Mouse (Mus musculus) cerebellum, adult (tissue): ENCODE results near the gene Arid4b.

Experiments used
- ATAC-seq: cut with Nextera tagmentation; 2 replicates; pipeline ENCODE4 v1.9.2; 2017; ENCODE audit warnings: mild to moderate bottlenecking, moderate library complexity, mixed read lengths; ENCODE audit not compliant: insufficient number of reproducible peaks, low FRiP score, low TSS enrichment

Arid4b gene

DNA sequence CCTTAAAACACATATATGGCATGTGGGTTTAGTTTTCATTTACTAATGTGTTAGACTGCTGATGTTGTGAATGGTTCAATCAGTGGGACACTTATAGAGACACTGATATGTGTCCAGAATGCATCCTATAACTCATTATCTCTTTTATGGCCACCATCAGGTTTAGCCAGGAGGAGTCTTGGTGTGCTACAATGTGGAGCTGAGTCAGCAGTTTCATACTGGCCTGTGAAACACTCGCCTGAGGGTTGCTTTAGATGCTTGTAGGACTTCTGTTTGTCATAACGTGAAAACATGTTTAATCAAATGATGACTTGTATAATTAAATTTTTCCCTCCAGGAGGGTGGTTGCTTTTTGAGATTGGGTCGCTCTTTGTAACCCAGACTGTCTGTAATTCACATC is 116.6 kb downstream of the Arid4b start:
- no peak for ATAC-seq

DNA sequence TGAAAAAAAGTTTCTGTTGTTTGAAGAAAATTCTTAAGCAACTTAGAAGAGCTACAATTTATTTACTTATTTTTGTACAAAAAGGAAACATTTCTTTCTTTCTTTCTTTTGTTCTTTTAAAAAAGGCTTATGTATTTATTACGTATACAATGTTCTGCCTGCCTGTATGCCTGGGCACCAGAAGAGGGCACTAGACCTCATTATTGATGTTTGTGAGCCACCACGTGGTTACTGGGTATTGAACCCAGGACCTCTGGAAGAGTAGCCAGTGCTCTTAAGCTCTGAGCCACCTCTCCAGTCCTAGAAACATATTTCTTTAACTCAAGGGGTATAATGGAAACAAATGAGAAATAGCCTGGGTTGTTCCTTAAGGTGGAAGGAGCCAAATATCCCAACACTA is 182.9 kb downstream of the Arid4b start:
- ATAC-seq: no peak
